Mouse (Mus musculus): ENCODE data around the gene Dok4.
"Not testable (repeated sequence)": the region's sequence is repeated elsewhere in the genome, so short reads cannot be mapped to it uniquely, and the experiment has no call there.

Gene Dok4

GRCm38 (mm10) chr8:94837662-94838574 is 38.2 kb downstream of the Dok4 start, which contains the start of the genes Coq9 and Ciapin1:
Gene Coq9, plus strand, starts transcription at chr8:94838321.
Gene Ciapin1, minus strand, starts transcription at chr8:94838358.
- DNase-seq, result peak; percentile 97

- DNase-seq, result no peak
Observed at GRCm38 (mm10) chr8:94836456-94837240, 39.5 kb downstream of the Dok4 start.

- DNase-seq, result not testable (repeated sequence)
Observed at GRCm38 (mm10) chr8:94835751-94836150, 40.4 kb downstream of the Dok4 start.

GRCm38 (mm10) chr8:94833901-94834405 is 42.2 kb downstream of the Dok4 start:
- DNase-seq, result not testable (repeated sequence)

- no peak for DNase-seq
Observed at GRCm38 (mm10) chr8:94828284-94828683, 47.8 kb downstream of the Dok4 start.

- DNase-seq, result no peak
Observed at GRCm38 (mm10) chr8:94826210-94826609, 49.9 kb downstream of the Dok4 start.

GRCm38 (mm10) chr8:94825170-94825569 is 51.0 kb downstream of the Dok4 start:
- DNase-seq, result no peak

- DNase-seq, result peak; percentile 64 to 68
Observed at GRCm38 (mm10) chr8:94822637-94823560, 53.2 kb downstream of the Dok4 start.

- no peak for DNase-seq
Observed at GRCm38 (mm10) chr8:94821381-94821780, 54.7 kb downstream of the Dok4 start.

- no peak for DNase-seq
Observed at GRCm38 (mm10) chr8:94820553-94820952, 55.6 kb downstream of the Dok4 start.

GRCm38 (mm10) chr8:94819671-94820179 is 56.4 kb downstream of the Dok4 start:
- DNase-seq, result no peak

GRCm38 (mm10) chr8:94817933-94818332 is 58.2 kb downstream of the Dok4 start:
- no peak for DNase-seq

GRCm38 (mm10) chr8:94814556-94814955 is 61.6 kb downstream of the Dok4 start:
- peak in 1 of 2 experiments; percentile 44 for DNase-seq

Measured in lung, postnatal 4 days (tissue).